15 mouse cellular contexts compared by ENCODE assay signal in genomic region chr4:13364755-13365154, GRCm38 (mm10).
A peak's percentile ranks its signal among the peaks of the same experiment; 100 is the strongest.
DNase-seq lines count a peak whose midpoint lies in the region; ATAC-seq and TF ChIP-seq lines count a peak whose summit lies in the region.
"Had no signal": no experiment of that assay in that cellular context is flagged by ENCODE, and none has a peak within 500 bp of the region (broad histone marks: within the 10 kb centered on the region; RNA-seq: fewer than 3 reads in every experiment).

No protein-coding gene starts in this region.

- no peak for TF ChIP-seq CTCF in Patski (IDR thresholded peaks at IDR 0.05)

- no peak overlapping the region for H3K27ac ChIP-seq in hindbrain, embryonic 10.5 days
- H3K27ac ChIP-seq in hindbrain, embryonic 12.5 days: no peak overlapping the region
- 0 out of 2 replicates have a peak overlapping the region, but pooled peaks have one; percentile 8 for H3K27ac ChIP-seq in embryonic facial prominence, embryonic 13.5 days
- H3K27ac ChIP-seq in limb, embryonic 14.5 days (replicated peaks; ENCODE audit: low read depth, low read length): 0 out of 2 replicates have a peak overlapping the region, but pooled peaks have one; percentile 1
- H3K27ac ChIP-seq in intestine, embryonic 15.5 days: no peak overlapping the region
- H3K27ac ChIP-seq: forebrain, embryonic 15.5 days; macrophage had no signal

- H3K4me3 ChIP-seq in hindbrain, embryonic 10.5 days: no peak overlapping the region
- H3K4me3 ChIP-seq in hindbrain, embryonic 12.5 days: no peak overlapping the region
- no peak overlapping the region for H3K4me3 ChIP-seq in embryonic facial prominence, embryonic 13.5 days
- no peak overlapping the region for H3K4me3 ChIP-seq in limb, embryonic 14.5 days (replicated peaks; ENCODE audit: low read length)
- H3K4me3 ChIP-seq in intestine, embryonic 15.5 days (replicated peaks): no peak overlapping the region
- H3K4me3 ChIP-seq: forebrain, embryonic 15.5 days had no signal

- 65% methylated on average over 2 of the region's 2 CpGs for WGBS in hindbrain, embryonic 10.5 days
- WGBS in hindbrain, embryonic 12.5 days: 65% methylated on average over 2 of the region's 2 CpGs
- 10% methylated on average over 2 of the region's 2 CpGs for WGBS in embryonic facial prominence, embryonic 13.5 days
- WGBS in limb, embryonic 14.5 days: 4% methylated on average over 2 of the region's 2 CpGs
- WGBS in intestine, embryonic 15.5 days: 28% methylated on average over 2 of the region's 2 CpGs

- H3K36me3 ChIP-seq in hindbrain, embryonic 10.5 days: no peaks in the 10 kb centered on the region
- H3K36me3 ChIP-seq in hindbrain, embryonic 12.5 days: no peaks in the 10 kb centered on the region
- no peaks in the 10 kb centered on the region for H3K36me3 ChIP-seq in embryonic facial prominence, embryonic 13.5 days
- H3K36me3 ChIP-seq in limb, embryonic 14.5 days (ENCODE audit: control insufficient read depth, insufficient read depth, low read length): no peaks in the 10 kb centered on the region
- H3K36me3 ChIP-seq in intestine, embryonic 15.5 days: no peaks in the 10 kb centered on the region
- H3K36me3 ChIP-seq: forebrain, embryonic 15.5 days had no signal

- no peaks in the 10 kb centered on the region for H3K27me3 ChIP-seq in hindbrain, embryonic 10.5 days (ENCODE audit: insufficient read depth, poor library complexity, severe bottlenecking)
- H3K27me3 ChIP-seq in hindbrain, embryonic 12.5 days: no peaks in the 10 kb centered on the region
- H3K27me3 ChIP-seq in Patski: no peaks in the 10 kb centered on the region
- H3K27me3 ChIP-seq in embryonic facial prominence, embryonic 13.5 days: no peaks in the 10 kb centered on the region
- no peaks in the 10 kb centered on the region for H3K27me3 ChIP-seq in limb, embryonic 14.5 days (ENCODE audit: control insufficient read depth, insufficient read depth, low read length)
- no peaks in the 10 kb centered on the region for H3K27me3 ChIP-seq in intestine, embryonic 15.5 days (replicated peaks)
- H3K27me3 ChIP-seq: forebrain, embryonic 15.5 days had no signal

- peak; percentile 35 for DNase-seq in hindbrain, embryonic 10.5 days (ENCODE audit: low spot score)
- no peak for DNase-seq in Patski (ENCODE audit: low read depth, low spot score)
- peak; percentile 90 for DNase-seq in limb, embryonic 14.5 days (ENCODE audit: low spot score)
- DNase-seq in urinary bladder, postnatal 25 days (ENCODE audit: low spot score): no peak
- DNase-seq in urinary bladder, postnatal 14 days (ENCODE audit: low spot score): no peak
- DNase-seq: adrenal gland, postnatal 10 days; heart, adult 11 months; heart, postnatal 14 days; kidney, adult 11 months; thymus, postnatal 36 days had no signal

- H3K9me3 ChIP-seq in hindbrain, embryonic 10.5 days: no peaks in the 10 kb centered on the region
- no peaks in the 10 kb centered on the region for H3K9me3 ChIP-seq in hindbrain, embryonic 12.5 days (replicated peaks)
- no peaks in the 10 kb centered on the region for H3K9me3 ChIP-seq in embryonic facial prominence, embryonic 13.5 days
- H3K9me3 ChIP-seq in limb, embryonic 14.5 days (ENCODE audit: control insufficient read depth, low read length): no peaks in the 10 kb centered on the region
- no peaks in the 10 kb centered on the region for H3K9me3 ChIP-seq in intestine, embryonic 15.5 days
- H3K9me3 ChIP-seq: forebrain, embryonic 15.5 days had no signal

- H3K9ac ChIP-seq in hindbrain, embryonic 12.5 days: no peak overlapping the region
- H3K9ac ChIP-seq in embryonic facial prominence, embryonic 13.5 days: no peak overlapping the region
- no peak overlapping the region for H3K9ac ChIP-seq in limb, embryonic 14.5 days (ENCODE audit: low read depth, low read length, severe bottlenecking)
- H3K9ac ChIP-seq in intestine, embryonic 15.5 days: no peak overlapping the region
- H3K9ac ChIP-seq: forebrain, embryonic 15.5 days had no signal

- CTCF ChIA-PET in Patski (lab: Charles Lee): no interaction called here

- ATAC-seq in hindbrain, embryonic 12.5 days (ENCODE audit: low FRiP score): no peak
- ATAC-seq in Patski: peak; percentile 31
- ATAC-seq in embryonic facial prominence, embryonic 13.5 days (ENCODE audit: insufficient number of reproducible peaks, insufficient read depth, low FRiP score, low TSS enrichment, low read depth): 0 out of 2 replicates have a peak, but pooled peaks have one; percentile 48
- ATAC-seq in limb, embryonic 14.5 days (ENCODE audit: low FRiP score, low read depth): peak; percentile 94
- ATAC-seq in intestine, embryonic 15.5 days: no peak
- ATAC-seq: forebrain, embryonic 15.5 days had no signal

- no peak overlapping the region for H3K4me2 ChIP-seq in hindbrain, embryonic 12.5 days (replicated peaks)
- peak overlapping the region; percentile 31 for H3K4me2 ChIP-seq in embryonic facial prominence, embryonic 13.5 days
- H3K4me2 ChIP-seq in limb, embryonic 14.5 days (replicated peaks; ENCODE audit: low read depth, low read length, severe bottlenecking): peak overlapping the region; percentile 17; the same call in 1 of the 2 replicates
- no peak overlapping the region for H3K4me2 ChIP-seq in intestine, embryonic 15.5 days (replicated peaks)
- H3K4me2 ChIP-seq: forebrain, embryonic 15.5 days had no signal

- no peak for TF ChIP-seq POLR2A in limb, embryonic 14.5 days (IDR thresholded peaks at IDR 0.05; ENCODE audit: borderline replicate concordance, extremely low read depth, insufficient read depth, insufficient read length)

- no peaks in the 10 kb centered on the region for H3K4me1 ChIP-seq in hindbrain, embryonic 10.5 days (replicated peaks)
- no peaks in the 10 kb centered on the region for H3K4me1 ChIP-seq in hindbrain, embryonic 12.5 days
- H3K4me1 ChIP-seq in embryonic facial prominence, embryonic 13.5 days: peaks cover 15% of the 10 kb centered on the region
- H3K4me1 ChIP-seq in limb, embryonic 14.5 days (ENCODE audit: control insufficient read depth, insufficient read depth, low read length): peaks cover 18% of the 10 kb centered on the region
- H3K4me1 ChIP-seq in intestine, embryonic 15.5 days (replicated peaks): no peaks in the 10 kb centered on the region
- H3K4me1 ChIP-seq: forebrain, embryonic 15.5 days had no signal

- POLR2A ChIA-PET in Patski (lab: Charles Lee): no interaction called here

- in situ Hi-C loops in Patski (cut with MboI; ENCODE audit: low pct_unique_long_range_greater_than_20kb): no loop called here

Comparison
In these comparisons a context has a peak if more than half of its experiments do, and no peak if none do; other contexts are left out.
1. DNase-seq: peak in hindbrain, embryonic 10.5 days (single experiment) and limb, embryonic 14.5 days (single experiment); none in Patski (single experiment), urinary bladder, postnatal 25 days (single experiment) and urinary bladder, postnatal 14 days (single experiment).
2. H3K27ac ChIP-seq: peak in embryonic facial prominence, embryonic 13.5 days (single experiment) and limb, embryonic 14.5 days (single experiment); none in hindbrain, embryonic 10.5 days (single experiment), hindbrain, embryonic 12.5 days (single experiment) and intestine, embryonic 15.5 days (single experiment).
3. ATAC-seq: peak in Patski (single experiment), embryonic facial prominence, embryonic 13.5 days (single experiment) and limb, embryonic 14.5 days (single experiment); none in hindbrain, embryonic 12.5 days (single experiment) and intestine, embryonic 15.5 days (single experiment).
4. H3K4me2 ChIP-seq: peak in embryonic facial prominence, embryonic 13.5 days (single experiment) and limb, embryonic 14.5 days (single experiment); none in hindbrain, embryonic 12.5 days (single experiment) and intestine, embryonic 15.5 days (single experiment).